Mouse (Mus musculus) kidney, adult 2 months (tissue): Measurements from ENCODE around the gene Cxcl14. TPM values are rescaled to one million over a fixed set of nuclear protein-coding genes. Genes with fewer than 3 reads are reported as not detected.

ENCODE experiments used
- DNase-seq: peaks from one replicate; pipeline ENCODE4 v3.0.0; 2021
- H3K27ac ChIP-seq: fragments of 200-500 bp; 2 replicates; pipeline ENCODE4 v1.5.1; 2012; ENCODE audit warnings: low read depth, low read length, control low read depth, inconsistent platforms; ENCODE audit not compliant: insufficient read depth
- H3K27me3 ChIP-seq: fragments of 200-500 bp; replicated peaks from 2 replicates; pipeline ENCODE4 v1.6.1; 2012; ENCODE audit warnings: mild to moderate bottlenecking, moderate library complexity, low read length, inconsistent platforms; ENCODE audit not compliant: control insufficient read depth, insufficient read depth
- H3K36me3 ChIP-seq: fragments of 200-500 bp; 2 replicates; pipeline ENCODE4 v1.6.1; 2012; ENCODE audit warnings: mild to moderate bottlenecking, moderate library complexity, low read length, inconsistent platforms; ENCODE audit not compliant: control insufficient read depth, insufficient read depth
- H3K4me1 ChIP-seq: fragments of 200-500 bp; 2 replicates; pipeline ENCODE4 v1.6.1; 2011; ENCODE audit warnings: low read length; ENCODE audit not compliant: control insufficient read depth, insufficient read depth
- H3K4me3 ChIP-seq: fragments of 200-500 bp; 2 replicates; pipeline ENCODE4 v1.5.1; 2011; ENCODE audit warnings: mild to moderate bottlenecking, low read depth, low read length, control low read depth; ENCODE audit not compliant: insufficient read depth
- CTCF ChIP-seq: fragments of 200-500 bp; conservative IDR thresholded peaks from 2 replicates; pipeline ENCODE4 v1.5.1; 2011; ENCODE audit warnings: low read depth, mild to moderate bottlenecking, control low read depth, low read length, moderate library complexity, mixed read lengths; ENCODE audit not compliant: insufficient read depth, insufficient read length
- POLR2A ChIP-seq: fragments of 200-500 bp; IDR thresholded peaks from one replicate; pipeline ENCODE4 v1.6.1; 2011; ENCODE audit warnings: low read depth, low read length, control low read depth
- WGBS: fragments of 180-500 bp; shearing (Covaris S2); methylation state at CpG from one replicate; pipeline ENCODE4 v1.1.7; 2018; 5-methylcytosine and 5-hydroxymethylcytosine counted together
- polyA plus RNA-seq: library from polyadenylated mRNA; depleted of rRNA; stranded (reverse); fragments of >200 nt; gene quantifications from 2 replicates; pipeline ENCODE4 v1.2.3, GENCODE M21; 2012

The Cxcl14 gene
- polyA plus RNA-seq, 1 experiment, result 50.5 TPM

DNA sequence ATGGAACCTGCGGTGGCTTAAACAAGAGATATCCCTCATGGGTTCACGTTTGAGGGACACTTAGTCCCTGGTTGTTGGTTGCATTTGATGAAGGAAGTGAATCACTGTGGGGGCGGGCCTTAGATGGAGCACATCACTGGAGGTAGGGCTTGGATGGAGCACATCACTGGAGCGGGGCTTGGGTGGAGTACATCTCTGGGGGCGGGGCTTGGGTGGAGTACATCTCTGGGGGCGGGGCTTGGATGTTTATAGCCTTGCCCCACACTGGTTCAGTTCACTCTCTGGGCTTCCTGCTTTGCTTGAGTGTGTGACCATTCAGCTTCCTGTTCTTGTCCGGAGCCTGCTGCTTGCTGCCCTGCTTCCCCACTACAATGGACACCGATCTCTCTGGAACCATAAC, 37.9 kb upstream of the Cxcl14 start:
- DNase-seq, result no peak

DNA sequence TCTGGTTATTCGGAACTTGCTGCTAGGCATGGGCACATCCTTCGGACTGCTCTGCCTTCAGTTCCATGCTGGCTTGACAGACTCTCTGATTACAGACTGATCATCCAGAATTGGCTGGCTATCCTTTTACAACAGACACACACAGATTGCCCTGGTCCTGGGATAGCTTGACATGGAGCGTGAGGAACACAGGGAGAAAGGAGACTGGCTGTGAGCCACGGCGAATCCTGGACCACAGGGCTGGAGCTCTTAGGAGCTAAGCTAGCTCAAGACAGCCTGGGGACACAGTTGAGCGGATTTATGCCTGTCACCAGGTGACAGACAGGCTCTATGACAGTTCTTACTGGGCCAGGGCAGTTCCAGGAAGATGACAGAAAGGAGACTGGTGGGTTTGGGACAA, 36.0 kb upstream of the Cxcl14 start:
- Histone ChIP-seq H3K4me3 (no peak overlapping the region), H3K36me3 (no peaks in the 10 kb centered on the region), H3K4me1 (no peaks in the 10 kb centered on the region), H3K27ac (no peak overlapping the region), H3K27me3 (no peaks in the 10 kb centered on the region)
- no peak for TF ChIP-seq CTCF
- TF ChIP-seq POLR2A, result no peak
- DNase-seq, result no peak
- 73% methylated on average over 6 of the region's 6 CpGs for WGBS

More for the DNA sequence above, 37.9 kb upstream of the Cxcl14 start:
- no peaks in the 10 kb centered on the region for H3K36me3 ChIP-seq
- H3K27ac ChIP-seq, result no peak overlapping the region
- no peaks in the 10 kb centered on the region for H3K4me1 ChIP-seq
- no peaks in the 10 kb centered on the region for H3K27me3 ChIP-seq
- no peak for TF ChIP-seq POLR2A
- no peak for TF ChIP-seq CTCF
- 79% methylated on average over 8 of the region's 8 CpGs for WGBS
- H3K4me3 ChIP-seq, result no peak overlapping the region

DNA sequence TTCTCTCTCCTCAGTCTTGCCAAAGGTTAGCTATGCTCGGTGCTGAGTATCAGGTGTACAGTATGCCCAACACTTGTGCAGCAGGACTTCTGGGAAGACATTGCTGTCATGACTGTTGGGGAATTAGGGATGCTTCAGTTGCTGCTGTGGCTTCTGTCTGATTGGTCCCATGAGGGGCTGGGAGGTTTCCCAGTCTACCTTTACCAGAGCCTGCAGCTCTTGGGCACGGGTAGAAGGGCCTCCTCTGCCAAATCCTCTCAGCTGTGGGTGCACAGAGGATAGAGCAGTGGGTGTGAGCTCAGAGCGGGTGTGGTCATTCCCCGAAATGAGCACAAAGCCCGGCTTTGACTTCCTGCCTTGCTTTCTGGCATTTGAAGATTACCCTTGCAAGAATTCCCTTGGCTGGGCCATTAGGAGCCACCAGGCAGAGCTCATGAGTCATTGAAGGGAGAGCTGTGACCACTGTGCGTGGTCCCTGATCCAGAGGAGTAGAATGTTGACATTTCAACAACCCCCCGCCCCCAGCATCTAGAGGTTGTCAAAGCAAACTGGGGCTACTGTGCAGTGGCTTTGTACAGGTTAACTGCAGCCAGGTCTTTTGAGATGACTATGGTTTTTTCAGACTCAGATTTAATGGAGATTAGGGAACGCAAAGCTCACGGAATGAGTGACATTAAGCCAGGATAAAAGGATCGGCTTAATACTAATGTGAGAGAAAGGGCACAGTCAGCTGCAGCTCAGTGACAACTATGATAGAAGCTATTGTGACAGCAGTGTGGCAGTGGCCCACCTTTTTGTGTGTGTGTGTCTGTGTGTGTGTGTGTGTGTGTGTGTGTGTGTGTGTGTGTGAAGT, 34.5 kb upstream of the Cxcl14 start:
- H3K36me3 ChIP-seq, result no peaks in the 10 kb centered on the region
- WGBS, result 62% methylated on average over 10 of the region's 10 CpGs
- H3K4me1 ChIP-seq, result no peaks in the 10 kb centered on the region

DNA sequence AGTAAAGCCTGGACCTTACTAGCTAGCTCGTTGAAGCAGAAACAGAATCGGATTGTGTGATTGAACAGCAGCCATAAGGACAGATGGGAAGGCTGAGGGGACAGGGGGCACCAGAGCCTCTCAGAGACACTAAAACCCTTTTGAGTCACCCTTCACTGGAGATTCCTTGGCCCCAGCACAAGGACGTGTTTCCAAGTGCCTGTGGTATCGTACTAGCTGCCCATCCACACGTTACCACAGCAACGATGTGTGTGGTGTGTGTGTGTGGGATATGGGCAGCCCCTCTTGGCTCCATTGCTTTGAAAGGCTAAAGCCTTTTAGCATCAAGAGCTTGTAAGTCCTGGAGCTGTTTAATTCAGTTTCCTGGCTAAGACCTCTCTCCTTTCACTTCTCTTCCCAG, 33.4 kb upstream of the Cxcl14 start:
- no peaks in the 10 kb centered on the region for H3K27me3 ChIP-seq
- H3K27ac ChIP-seq, result no peak overlapping the region
- 61% methylated on average over 6 of the region's 6 CpGs for WGBS
- TF ChIP-seq CTCF (no peak), POLR2A (no peak)
- H3K4me3 ChIP-seq, result no peak overlapping the region
- DNase-seq, result no peak
- H3K4me1 ChIP-seq, result no peaks in the 10 kb centered on the region
- no peaks in the 10 kb centered on the region for H3K36me3 ChIP-seq

More for the DNA sequence above, 34.5 kb upstream of the Cxcl14 start:
- no peak for DNase-seq
- no peak for TF ChIP-seq CTCF
- no peak for TF ChIP-seq POLR2A
- no peak overlapping the region for H3K27ac ChIP-seq
- no peaks in the 10 kb centered on the region for H3K27me3 ChIP-seq
- no peak overlapping the region for H3K4me3 ChIP-seq

DNA sequence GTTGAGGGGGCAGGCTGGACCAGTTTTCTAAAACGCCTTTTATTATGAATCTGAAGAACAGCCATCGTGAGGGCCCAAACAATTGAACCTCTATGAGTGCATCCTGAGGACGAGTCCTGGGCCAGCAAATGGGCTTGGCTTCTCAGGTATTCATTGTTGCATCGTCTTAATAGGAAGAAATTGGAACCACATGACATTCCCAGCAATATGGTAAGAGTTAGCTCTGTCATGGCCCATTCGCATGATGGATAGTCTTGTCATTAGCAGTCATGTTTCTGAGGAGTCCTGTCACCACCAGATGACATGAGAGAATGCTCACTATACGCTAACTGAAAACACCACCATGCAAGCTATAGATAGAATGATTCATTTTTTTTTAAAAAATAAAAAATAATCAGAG, 32.8 kb upstream of the Cxcl14 start:
- H3K27me3 ChIP-seq, result no peaks in the 10 kb centered on the region
- no peak overlapping the region for H3K4me3 ChIP-seq
- H3K36me3 ChIP-seq, result no peaks in the 10 kb centered on the region
- H3K4me1 ChIP-seq, result no peaks in the 10 kb centered on the region
- no peak for DNase-seq
- no peak for TF ChIP-seq POLR2A
- no peak overlapping the region for H3K27ac ChIP-seq
- WGBS, result 85% methylated on average over 6 of the region's 6 CpGs

DNA sequence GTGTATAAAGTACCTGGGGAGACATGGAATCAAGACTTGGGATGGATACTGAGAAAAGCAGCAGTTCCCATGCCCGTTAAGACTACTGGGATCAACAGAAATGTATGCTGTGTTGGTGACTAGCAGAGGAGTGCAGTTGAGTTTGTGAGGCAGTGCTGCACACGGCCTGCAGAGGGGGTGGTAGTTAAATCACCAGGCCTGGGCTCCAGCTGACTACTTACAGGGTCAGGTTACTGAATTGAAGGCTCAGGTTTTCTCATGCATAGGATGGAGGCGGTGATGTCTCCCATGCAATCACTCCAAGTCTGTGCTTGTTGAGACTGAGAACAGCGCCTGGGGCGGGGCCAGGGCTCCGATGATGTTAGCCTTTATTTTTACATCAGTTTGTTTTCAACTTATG, 31.4 kb upstream of the Cxcl14 start:
- 19% methylated on average over 6 of the region's 6 CpGs for WGBS
- H3K36me3 ChIP-seq, result no peaks in the 10 kb centered on the region
- TF ChIP-seq POLR2A (no peak), CTCF (peak; percentile 47)
- no peaks in the 10 kb centered on the region for H3K27me3 ChIP-seq
- no peak overlapping the region for H3K4me3 ChIP-seq
- no peaks in the 10 kb centered on the region for H3K4me1 ChIP-seq
- DNase-seq, result no peak
- no peak overlapping the region for H3K27ac ChIP-seq

DNA sequence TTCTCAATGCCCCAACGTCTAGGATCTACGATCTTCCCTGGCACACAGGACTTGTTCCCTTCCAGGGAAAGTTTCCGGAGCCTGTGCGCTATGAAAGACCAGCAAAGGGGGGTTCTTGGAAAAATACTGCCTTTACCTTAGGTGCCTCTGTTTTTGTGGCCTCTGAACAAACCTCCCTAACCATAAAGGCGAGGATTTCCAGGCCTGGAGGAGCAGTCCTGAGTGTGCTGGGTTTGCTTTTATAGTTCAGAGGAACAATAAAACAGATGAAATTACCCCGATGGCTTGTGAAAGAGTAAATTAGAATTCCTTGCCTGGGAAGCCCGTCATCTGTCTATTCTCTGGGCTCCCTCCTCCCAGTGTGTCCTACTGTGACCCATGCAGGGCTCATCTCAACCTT, 25.3 kb upstream of the Cxcl14 start:
- no peaks in the 10 kb centered on the region for H3K36me3 ChIP-seq
- DNase-seq, result no peak
- TF ChIP-seq CTCF, result no peak
- no peak for TF ChIP-seq POLR2A
- H3K4me1 ChIP-seq, result no peaks in the 10 kb centered on the region
- 42% methylated on average over 7 of the region's 7 CpGs for WGBS
- H3K4me3 ChIP-seq, result no peak overlapping the region
- no peaks in the 10 kb centered on the region for H3K27me3 ChIP-seq
- no peak overlapping the region for H3K27ac ChIP-seq

DNA sequence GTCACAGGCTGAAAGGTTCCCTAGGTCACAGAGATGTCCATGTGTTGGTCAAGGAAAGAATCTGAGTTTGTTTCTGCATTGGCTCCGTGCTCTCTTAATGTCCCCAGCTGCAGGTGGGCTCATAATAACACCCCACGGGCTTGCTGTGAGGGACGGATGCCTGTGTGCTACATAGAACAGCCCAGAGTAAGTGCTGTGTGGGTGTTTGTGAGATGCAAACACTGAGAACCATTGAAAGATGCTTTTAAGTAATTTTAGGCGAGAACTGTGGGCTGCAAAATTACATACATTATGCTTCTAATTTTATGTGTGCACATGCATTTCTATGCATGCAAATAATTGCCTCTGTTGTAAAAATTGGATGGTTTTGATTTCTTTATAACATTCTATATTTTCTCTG, 20.6 kb upstream of the Cxcl14 start:
- Histone ChIP-seq H3K4me3 (no peak overlapping the region), H3K27ac (no peak overlapping the region), H3K36me3 (no peaks in the 10 kb centered on the region), H3K4me1 (no peaks in the 10 kb centered on the region), H3K27me3 (no peaks in the 10 kb centered on the region)
- no peak for TF ChIP-seq POLR2A
- TF ChIP-seq CTCF, result no peak
- 79% methylated on average over 4 of the region's 4 CpGs for WGBS
- no peak for DNase-seq
